Mouse (Mus musculus): ENCODE measurements around the gene Tmem259.
A peak's percentile ranks its signal among the peaks of the same experiment; 100 is the strongest.

The Tmem259 gene

DNA sequence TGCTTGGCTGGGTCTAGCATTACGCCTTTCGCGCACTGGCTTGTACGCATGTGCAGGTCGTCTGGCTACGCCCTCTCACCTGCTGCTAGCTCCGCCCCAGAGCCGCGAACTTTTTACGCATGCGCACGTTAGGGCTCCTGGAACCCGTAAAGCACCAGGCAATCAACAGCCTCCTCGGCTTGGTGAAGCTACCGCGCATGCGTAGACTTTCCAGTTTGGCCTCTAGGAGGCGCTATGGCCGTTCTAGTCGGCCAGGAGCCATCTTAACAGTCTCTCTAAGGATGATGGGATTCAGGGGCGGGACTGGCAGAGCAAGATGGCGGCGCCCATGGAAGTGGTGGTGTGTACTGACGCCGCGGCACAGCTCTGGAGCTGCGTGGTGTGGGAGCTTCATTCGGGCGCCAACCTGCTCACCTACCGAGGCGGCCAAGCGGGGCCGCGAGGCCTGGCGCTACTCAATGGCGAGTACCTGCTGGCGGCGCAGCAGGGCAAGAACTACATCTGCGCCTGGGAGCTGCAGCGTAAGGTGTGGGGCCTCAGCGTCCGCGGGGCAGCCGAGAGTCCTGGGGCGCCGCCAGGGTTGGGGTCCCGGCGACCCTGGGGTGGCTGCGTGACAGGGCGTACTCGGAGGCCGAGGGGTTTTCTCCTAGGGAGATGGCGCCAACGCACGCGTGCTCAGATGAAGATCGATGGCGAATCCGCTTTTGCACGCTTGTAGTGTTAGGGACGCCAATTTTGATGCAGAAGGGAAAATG, 24.1 kb downstream of the Tmem259 start, which contains the start of gene Wdr18:
Gene Wdr18 (plus strand): TSS at position 306 of the 755 bp plus-strand sequence.
- peak; percentile 99 for DNase-seq

DNA sequence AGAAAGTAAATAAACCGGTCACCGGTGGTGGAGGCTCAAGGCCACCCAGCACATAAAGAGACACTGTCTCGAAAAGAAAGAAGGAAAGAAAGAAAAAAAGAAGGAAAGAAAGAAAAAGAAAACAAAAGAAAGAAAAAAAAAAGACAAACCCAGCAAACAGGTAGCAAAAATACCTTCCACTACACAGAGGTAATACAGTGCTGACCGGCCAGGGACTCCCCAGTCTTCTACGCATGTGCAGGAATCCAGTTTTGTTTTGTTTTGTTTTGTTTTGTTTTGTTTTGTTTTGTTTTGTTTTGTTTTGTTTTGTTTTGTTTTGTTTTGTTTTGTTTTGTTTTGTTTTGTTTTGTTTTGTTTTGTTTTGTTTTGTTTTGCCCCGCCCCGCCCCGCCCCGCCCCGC, 24.7 kb downstream of the Tmem259 start:
- DNase-seq, result peak; percentile 52

DNA sequence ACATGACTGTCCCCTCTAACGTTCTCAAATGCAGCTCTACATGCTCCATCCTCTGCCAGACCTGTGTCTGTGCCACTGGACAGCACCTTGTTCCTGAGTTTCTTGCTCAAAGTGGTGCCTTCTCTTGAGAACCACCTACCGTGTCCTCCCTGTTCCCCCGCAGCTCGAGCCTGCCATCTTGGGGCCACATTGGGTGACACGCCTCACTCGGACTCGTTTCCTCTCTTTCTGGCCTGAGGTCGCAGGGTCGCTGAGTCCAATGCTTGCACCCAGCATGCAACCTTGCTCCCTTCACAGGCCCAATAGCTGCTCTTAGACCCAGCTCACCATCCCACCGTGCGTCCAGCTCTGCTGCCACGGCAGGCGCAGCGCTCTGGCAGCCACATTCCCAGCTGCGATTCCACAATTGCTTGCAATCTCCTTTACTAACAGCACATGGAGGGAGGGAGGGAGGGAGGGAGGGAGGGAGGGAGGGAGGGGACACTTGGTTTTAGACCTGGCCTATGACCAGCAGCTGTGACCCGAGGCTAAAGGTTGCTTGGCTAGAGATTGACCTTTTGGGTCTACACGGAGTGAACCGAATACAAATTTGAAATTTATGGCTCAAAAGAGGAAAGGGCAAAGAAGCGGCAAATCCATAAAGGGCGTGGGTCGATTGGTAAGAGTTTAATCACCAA, 25.9 kb downstream of the Tmem259 start:
- DNase-seq, result peak; percentile 92

DNA sequence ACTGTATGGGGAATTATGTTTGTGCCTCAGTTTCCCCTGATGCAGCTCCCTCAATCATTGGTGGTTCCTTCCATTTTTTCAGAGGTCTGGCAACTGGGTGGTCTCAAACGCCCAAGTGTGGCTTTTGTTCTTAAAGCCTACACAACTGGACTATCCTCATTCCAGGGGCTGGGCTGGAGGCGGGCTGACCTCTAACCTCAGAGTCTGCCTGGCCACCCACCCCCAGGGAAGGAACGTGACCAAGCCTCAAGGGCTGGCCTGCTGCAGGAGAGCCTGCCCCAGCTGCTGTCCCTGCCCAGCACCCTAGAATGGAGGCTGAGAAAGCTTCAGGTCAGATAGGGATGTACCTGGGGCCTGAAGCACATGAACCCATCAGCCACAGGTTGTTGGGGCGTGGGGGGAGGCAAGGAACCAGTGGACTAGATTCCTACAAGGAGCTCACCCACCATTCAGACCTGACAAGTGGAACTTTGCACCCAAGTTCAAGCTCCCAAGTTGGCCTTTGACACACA, 27.4 kb downstream of the Tmem259 start:
- DNase-seq, result no peak

DNA sequence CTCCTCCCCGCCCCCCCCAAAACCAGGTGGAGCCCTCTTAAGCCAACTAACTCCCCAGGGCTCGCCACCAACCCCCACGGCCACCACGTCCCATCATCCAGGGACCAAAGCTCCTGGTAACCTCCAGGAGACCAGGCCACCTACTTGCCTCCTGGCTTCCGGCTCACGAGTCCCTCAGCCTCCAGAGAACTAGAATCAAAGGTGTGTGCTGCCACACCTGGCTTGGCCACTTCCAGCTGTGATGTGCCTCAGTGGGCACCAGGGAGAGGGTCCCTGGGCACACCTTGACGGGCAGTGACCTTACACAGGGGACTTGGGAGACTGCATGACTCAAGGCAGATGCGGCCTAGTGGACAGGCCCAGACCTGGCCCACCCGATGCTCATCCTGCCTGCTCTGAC, 28.4 kb downstream of the Tmem259 start:
- DNase-seq, result no peak

DNA sequence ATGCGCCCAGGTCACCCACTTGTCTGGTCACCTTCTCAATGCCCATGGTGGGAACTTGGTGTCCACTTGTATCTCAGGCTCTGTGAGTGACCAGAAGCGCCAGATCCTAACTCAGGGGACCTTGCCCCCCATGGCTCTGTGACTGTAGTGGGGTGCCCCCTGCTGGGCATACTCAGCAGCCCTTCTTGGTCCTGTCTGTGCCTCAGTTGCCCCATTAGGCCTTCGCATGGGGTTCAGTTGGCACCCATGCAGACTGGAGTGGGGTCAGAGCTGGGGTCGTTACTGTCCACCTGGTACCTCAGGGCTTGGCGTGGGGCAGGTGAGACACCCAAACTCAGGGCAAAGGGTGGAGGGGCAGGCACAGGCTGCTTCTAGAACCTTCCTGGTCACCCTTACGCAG, 30.2 kb downstream of the Tmem259 start:
- peak; percentile 80 for DNase-seq

DNA sequence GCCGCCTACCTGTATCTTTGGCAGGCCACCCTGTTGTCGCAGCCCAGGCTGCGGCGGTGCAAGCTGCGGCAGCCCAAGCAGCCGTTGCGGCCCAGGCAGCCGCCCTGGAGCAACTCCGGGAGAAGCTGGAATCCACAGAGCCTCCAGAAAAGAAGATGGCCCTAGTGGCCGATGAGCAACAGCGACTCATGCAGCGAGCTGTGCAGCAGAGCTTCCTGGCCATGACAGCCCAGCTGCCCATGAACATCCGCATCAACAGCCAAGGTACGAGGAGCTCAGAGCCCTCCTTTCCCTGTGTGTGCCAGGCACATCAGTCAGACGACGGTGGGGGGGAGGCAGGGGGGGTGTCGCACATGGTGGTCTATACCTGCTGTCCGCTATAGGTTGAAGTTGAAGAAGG, 33.5 kb downstream of the Tmem259 start:
- DNase-seq, result no peak

DNA sequence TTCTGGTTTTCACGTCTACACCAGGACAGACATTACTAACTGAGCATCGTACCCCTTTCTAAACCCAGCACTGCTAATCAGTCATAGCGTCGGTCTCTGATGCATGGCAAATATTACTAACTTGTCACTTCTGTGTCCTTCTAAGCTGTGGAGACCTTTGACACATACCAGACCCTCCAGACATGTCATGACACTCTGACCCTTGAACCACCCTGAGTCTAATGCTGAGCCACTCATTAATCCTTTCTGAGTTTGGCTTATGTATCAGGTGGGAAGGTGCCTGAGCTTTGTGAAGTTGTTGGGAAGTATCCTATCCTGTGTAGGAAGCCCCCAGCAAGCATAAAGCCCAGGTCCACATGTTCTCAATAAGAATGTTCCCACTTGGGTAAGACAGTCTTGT, 34.3 kb downstream of the Tmem259 start:
- DNase-seq, result no peak

DNA sequence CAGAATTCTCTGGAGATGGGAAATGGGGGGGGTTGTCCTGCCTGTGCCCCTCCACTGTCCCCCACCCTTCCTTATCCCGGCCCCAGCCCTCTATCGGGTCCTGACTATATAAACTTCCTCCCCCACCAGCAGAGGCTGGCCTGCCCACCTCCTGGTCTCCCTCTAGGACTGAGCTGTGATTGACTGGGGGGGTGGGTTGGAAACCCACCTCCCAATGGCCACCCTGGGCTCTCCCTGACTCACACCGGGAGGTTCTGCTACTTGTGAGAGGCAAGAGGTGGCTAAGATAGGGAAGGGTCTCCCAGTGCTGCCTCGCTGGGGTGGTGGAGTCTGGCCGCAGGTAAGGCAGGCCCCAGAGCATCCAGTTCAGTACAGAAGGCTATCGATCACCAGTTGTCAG, 36.6 kb downstream of the Tmem259 start:
- DNase-seq, result no peak

DNA sequence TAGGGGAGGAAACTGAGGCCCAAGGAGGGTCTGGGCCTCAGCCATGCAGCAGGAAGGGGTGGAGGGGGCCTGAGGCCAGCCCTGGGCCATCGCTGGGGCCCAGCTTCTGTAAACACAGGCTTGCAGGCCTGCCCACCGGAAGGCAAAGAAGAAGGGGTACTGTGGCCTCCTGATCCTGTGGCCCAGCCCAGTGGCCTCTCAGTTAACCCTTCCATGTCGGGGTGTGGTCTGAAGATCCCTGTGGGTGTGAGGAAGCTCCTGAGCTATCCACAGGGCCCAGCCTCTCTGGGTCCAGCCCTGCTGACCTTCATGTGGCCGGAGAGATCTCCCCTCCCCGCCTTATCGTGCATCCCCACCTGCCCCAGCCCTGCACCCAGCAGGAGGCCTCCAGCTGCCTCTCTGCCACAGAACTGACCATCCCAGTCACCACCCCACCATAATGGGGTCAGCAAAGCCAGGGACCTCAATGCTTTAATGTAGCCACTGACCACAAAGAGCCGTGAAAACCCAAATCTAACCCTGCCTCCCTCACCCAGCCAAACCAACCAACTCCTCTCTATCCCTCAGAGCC, 37.3 kb downstream of the Tmem259 start:
- no peak for DNase-seq

DNA sequence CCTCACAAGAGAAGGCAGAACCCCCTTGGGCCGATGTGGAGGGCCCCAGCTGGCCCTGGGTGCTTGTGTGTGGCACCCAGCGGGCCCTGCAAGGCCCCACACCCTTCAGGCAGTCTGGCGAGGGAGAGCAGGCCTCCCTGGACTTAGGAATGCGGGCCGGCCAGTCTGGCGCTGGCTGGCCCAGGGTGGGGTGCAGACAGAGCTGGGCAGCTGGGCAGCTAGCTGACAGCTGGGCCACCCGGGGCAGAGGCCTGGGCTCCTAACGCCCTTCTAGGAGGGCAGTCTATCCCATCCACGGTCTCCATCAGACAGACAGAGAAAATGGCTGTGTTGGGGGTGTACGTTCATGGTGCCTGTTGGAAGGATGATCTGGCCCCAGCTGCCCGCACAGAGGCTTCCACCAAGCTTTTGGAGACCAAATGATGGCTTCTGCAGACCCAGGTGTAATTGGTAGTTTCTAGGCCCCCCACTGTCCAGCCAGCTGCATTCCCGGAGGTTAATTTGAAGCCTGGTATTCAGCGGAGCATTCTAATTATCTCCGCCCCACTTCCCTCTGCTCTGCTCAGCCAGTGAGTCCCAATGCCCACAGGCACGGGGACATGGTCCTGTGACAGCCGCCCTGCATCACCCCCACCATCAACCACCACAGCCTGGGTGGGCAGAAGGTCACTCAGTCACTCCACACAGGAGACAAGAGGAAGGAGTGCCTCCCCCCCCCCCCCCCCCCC, 38.5 kb downstream of the Tmem259 start:
- DNase-seq, result no peak

DNA sequence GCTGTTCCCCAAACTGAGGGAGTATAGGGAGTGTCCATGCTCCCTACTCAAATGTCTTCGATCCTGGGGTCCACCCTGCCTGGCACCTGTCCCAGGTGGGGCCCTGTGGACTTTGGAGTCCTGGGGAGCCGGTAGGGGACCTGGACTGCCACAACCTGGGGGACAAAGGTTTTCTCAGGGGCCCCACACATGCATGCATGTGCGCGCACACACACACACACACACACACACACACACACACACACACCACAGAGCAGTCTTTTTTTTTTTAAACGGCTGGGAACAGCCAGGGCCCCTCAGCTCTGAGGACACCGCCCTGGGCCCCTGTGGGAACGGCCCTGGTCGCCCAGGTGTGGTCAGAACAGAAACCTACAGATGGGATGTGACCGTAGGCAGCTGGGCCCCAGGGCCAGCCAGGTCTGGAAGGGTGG, 40.6 kb downstream of the Tmem259 start:
- no peak for DNase-seq

DNA sequence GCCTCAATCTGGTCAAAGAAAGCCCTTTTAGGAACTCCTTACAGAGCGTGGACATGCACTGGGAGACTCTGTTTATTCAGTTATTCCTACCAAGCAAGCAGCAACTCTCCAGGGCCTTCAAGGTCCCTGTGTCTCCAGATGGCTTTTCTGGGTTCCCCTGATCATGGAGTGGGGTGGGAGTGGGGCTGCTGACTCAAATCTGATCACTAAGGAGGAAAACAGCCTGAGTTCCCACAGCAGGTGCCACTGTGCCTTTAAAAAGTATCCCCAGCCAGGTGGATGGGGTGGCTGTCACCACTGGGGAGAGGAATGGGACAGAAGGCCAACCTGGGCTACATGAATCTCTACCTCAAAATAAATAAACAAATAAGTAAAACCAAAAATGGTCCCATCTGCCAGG, 41.1 kb downstream of the Tmem259 start:
- no peak for DNase-seq

DNA sequence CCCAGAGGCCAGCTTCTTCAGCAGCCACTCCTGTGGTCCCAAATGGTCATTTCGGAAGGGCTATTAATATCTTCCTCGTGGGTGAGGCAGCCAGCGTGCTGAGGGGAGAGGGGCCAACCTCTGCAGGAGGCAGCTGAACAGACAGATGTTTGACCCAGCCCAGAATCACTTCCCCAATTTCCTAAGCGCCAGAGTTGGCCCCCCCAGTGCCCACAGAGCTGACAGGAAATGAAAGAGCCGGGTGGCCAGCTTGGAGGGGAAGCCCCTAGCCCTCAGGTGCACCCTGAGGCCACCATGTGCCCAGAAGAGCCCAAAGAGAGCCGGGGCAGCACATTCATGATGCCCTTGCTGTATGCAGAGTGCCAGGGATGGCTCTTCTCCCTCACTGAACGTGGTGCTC, 43.4 kb downstream of the Tmem259 start:
- DNase-seq, result no peak

DNA sequence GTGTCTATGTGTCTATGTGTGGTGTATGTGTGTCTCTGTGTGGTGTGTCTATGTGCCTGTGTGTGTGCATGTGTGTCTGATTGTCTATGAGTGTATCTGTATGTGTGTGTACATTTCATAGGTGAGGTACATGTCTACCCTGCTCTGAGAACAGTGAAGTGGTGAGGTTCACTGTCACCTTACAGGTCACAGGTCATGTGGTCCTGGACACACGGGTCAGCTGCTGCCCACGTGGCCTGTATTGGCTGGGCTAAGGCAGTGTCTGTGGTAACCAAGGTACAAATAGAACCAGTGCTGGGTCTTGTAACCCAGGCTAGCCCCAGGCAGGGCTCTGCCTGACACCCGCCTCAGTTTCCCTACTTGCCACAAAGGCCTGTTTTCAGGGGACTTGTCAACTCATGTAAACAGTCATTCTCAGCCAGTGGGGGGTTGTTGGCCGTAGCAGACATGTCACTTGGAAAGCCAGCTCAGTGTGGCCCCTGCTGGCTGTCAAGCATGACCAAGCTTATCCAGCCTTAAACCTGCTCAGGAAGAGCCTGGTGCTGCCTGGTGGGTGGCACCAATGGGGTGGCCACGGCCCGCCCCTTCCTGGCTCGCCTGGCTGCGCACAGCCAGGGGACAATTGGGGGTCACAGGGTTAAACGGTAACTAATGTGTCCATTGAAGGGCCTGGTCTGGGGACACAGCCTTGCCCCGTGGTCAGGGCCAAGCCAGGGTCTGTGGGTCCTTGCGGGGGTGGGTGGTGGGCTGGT, 46.2 kb downstream of the Tmem259 start:
- no peak for DNase-seq

DNA sequence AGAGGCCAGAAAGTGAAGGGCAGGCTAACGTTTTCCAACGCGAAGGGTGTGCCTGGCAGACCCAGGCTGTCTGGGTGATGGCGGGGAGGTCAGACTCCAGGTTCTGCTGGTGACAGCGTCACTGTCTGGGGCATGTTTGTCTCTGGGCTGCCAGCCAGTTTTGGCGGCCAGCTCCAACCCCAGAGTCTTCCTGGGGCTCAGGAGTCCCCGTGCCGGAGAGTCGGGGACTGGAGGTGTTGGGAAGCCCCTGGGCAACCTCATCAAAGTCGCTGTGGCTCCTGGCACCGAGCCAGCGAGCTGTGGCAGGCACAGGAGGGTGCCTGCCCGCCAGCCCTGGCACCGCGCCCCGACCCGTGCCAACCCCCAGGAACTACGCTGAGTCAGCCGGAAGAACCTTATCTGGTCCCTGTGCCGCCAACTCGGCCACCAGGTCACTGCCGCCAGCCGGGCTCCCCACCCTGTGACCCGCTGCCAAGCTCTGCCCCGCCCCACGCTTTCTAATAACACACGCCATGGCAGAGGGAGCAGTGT, 47.2 kb downstream of the Tmem259 start:
- peak; percentile 52 for DNase-seq

DNA sequence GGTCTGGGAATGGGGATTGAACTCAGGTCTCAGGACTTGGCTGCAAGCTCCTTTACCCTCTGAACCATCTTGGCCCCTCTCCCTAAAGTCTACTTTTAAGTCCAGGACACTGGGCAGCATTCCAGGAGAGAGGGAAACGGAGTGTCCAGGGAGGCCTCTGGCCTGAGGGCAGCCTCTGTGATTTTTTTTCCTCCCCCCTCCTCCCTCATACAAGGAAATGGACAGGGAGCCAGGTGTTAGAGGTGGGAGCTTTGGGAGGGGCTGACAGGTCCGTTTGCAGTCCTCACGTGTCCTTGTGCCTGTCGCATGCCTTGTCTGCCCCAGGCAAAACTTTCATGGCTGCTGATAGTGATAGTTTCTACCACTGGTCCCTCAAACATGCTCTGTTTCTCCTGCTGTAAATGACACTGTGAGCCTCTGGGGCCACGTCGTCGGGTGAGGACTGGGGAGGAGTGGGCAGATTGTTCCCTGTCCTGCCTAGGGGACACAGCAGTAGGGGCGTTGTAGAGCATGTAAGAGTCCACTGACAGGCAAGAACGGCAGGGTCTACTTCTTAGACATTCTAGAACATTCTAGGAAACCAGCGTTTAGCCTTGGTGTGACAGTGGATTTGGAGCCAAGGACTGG, 47.7 kb downstream of the Tmem259 start:
- DNase-seq, result no peak

DNA sequence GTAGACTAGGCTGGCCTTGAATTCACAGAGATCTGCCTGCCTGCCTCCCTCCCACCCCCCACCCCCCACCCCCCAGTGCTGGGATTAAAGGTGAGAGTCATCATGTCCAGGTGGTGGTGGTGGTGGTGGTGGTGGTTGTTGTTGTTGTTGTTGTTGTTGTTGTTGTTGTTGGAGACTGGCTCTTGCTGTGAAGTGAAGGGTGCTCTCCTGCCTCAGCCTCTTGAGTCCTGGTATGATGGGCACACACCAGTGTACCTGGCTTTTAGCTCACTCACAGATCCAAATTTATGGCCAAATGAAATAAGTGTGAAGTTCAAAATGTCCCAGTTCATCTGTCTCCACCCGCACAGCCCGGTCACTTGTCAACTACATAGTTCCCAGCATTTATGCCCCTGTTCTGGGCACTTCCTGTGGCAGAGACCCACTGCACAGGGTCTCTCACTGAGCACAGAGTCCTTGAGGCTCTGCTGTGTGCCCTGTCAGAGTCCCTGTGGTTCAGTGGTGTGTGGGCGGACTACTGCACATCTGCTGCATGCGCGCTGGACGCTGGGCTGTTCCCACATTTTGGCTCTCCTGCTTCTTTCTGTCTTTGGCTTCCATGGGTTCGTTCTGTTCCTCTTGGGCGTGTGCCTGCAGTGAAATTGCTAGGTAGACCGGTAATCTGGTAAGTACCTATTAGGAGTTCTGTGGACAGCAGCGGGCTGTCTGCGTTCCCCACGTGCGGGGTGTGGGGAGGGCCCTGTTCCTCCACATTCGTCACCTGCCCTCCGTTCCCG, 49.1 kb downstream of the Tmem259 start:
- DNase-seq, result no peak

DNA sequence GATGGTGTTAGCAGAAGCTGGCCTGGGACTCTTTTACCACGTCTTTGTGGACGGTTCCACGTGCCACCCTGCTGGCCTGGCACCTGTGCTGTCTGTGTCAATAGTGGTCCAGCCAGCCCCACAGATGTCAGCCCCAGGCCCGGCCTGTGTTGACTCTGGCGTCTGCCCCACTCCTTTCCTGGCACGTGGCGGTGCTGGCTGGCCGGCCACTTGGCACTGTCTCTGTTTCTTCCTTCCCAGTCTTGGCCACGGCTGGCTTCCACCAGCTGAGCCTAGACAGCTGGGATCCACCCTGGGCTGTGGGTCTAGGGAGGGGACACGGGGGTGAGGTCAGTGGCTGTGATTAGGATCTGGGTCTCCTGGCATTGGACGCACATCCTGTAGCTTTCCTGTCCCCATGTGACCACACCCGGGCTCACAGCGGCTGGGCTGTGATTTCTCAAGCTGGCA, 49.8 kb downstream of the Tmem259 start:
- DNase-seq, result no peak

DNA sequence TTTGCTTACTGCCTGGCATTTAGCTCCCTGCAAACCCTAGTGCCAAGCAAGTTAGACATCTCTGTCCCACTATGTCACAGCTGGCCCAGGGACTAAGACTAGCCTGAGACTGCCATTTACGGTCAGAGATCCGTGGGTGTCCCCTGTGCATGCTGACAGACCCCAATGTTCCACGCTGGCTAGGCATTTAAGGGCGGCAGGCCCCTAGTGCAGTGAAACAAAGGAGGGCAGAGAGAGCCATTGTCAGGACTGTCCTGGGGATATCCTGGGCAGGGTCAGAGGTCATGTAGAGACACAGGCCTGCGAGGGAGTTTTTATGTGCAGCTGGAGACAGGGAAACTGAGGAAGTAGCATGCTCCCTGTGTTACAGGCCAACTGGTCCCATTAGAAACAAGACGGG, 50.3 kb downstream of the Tmem259 start:
- no peak for DNase-seq

DNA sequence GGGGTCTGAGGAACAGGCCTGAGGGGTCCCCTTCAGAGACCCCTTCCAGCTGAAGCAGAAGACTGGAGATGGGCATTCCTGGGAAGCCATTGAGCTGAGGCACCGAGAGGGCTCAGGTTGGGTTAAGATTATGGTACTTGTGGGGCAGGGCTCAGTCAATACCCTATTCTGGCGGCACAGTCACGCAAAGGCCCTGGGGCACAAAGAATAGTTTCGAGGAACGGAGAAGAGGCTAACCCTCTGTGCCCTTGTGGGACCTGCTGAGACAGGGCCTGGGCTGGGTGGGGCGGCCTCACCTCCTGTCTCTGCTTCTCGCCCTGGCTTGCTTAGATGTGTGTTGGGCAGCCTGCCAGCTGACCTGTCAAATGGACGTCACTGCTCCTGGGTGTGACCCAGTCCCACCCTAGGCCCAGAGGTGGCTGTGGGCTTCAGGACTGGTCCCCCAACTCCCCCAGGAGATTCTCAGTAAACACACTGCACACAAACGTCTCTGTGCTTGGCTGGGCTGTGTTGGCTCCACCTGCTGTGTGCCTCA, 50.9 kb downstream of the Tmem259 start:
- no peak for DNase-seq

Measured in thymus, postnatal 4 days (tissue).